Mouse (Mus musculus): Measurements from ENCODE around the gene Ctnna2. TPM values are rescaled to one million over a fixed set of nuclear protein-coding genes. Genes with fewer than 3 reads are reported as not detected.
A peak's percentile ranks its signal among the peaks of the same experiment; 100 is the strongest.

Gene Ctnna2
- total and polyA plus RNA-seq, 2 experiments from 2014 or later: 91.5 to 243 TPM

- Histone ChIP-seq H3K4me2 (ENCODE audit: low read depth) (no peak overlapping the region), H3K4me1 (ENCODE audit: insufficient read depth) (no peaks in the 10 kb centered on the region), H3K27me3 (ENCODE audit: insufficient read depth, low read length) (no peaks in the 10 kb centered on the region), H3K27ac (ENCODE audit: low read depth, low read length) (no peak overlapping the region), H3K9ac (no peak overlapping the region), H3K9me3 (ENCODE audit: low read length) (no peaks in the 10 kb centered on the region), H3K4me3 (ENCODE audit: low read depth, low read length) (no peak overlapping the region), H3K36me3 (ENCODE audit: insufficient read depth) (no peaks in the 10 kb centered on the region)
- 29% methylated on average over 14 of the region's 14 CpGs for WGBS
- ATAC-seq (peak; percentile 91), DNase-seq (peak; percentile 66)
- TF ChIP-seq CTCF (IDR thresholded peaks at IDR 0.05; ENCODE audit: low read depth): no peak
Observed at GRCm38 (mm10) chr6:77075396-77076376, 903.8 kb downstream of the Ctnna2 start.

- H3K4me3 ChIP-seq (ENCODE audit: low read depth, low read length): no peak overlapping the region
- no peaks in the 10 kb centered on the region for H3K4me1 ChIP-seq (ENCODE audit: insufficient read depth)
- H3K36me3 ChIP-seq (ENCODE audit: insufficient read depth): no peaks in the 10 kb centered on the region
- peak; percentile 32 for ATAC-seq
- H3K9ac ChIP-seq: no peak overlapping the region
- 15% methylated on average over 3 of the region's 3 CpGs for WGBS
- H3K27me3 ChIP-seq (ENCODE audit: insufficient read depth, low read length): no peaks in the 10 kb centered on the region
- H3K4me2 ChIP-seq (ENCODE audit: low read depth): no peak overlapping the region
- no peaks in the 10 kb centered on the region for H3K9me3 ChIP-seq (ENCODE audit: low read length)
- TF ChIP-seq CTCF (IDR thresholded peaks at IDR 0.05; ENCODE audit: low read depth): no peak
- DNase-seq: peak; percentile 8
- no peak overlapping the region for H3K27ac ChIP-seq (ENCODE audit: low read depth, low read length)
Observed at GRCm38 (mm10) chr6:77069595-77069994, 909.9 kb downstream of the Ctnna2 start.

GRCm38 (mm10) chr6:77050690-77051089, 928.8 kb downstream of the Ctnna2 start:
- Histone ChIP-seq H3K27ac (ENCODE audit: low read depth, low read length) (no peak overlapping the region), H3K4me3 (ENCODE audit: low read depth, low read length) (no peak overlapping the region), H3K4me1 (ENCODE audit: insufficient read depth) (no peaks in the 10 kb centered on the region), H3K36me3 (ENCODE audit: insufficient read depth) (no peaks in the 10 kb centered on the region), H3K4me2 (ENCODE audit: low read depth) (no peak overlapping the region), H3K9ac (no peak overlapping the region), H3K9me3 (ENCODE audit: low read length) (no peaks in the 10 kb centered on the region), H3K27me3 (ENCODE audit: insufficient read depth, low read length) (no peaks in the 10 kb centered on the region)
- DNase-seq (peak; percentile 44), ATAC-seq (peak; percentile 27; the same call in 1 of the 2 replicates)
- WGBS: 12% methylated on average over 3 of the region's 3 CpGs
- no peak for TF ChIP-seq CTCF (IDR thresholded peaks at IDR 0.05; ENCODE audit: low read depth)

GRCm38 (mm10) chr6:77050193-77050592, 929.3 kb downstream of the Ctnna2 start:
- Histone ChIP-seq H3K4me3 (ENCODE audit: low read depth, low read length) (no peak overlapping the region), H3K9me3 (ENCODE audit: low read length) (no peaks in the 10 kb centered on the region), H3K4me2 (ENCODE audit: low read depth) (no peak overlapping the region), H3K9ac (no peak overlapping the region), H3K27me3 (ENCODE audit: insufficient read depth, low read length) (no peaks in the 10 kb centered on the region), H3K27ac (ENCODE audit: low read depth, low read length) (no peak overlapping the region), H3K4me1 (ENCODE audit: insufficient read depth) (no peaks in the 10 kb centered on the region), H3K36me3 (ENCODE audit: insufficient read depth) (no peaks in the 10 kb centered on the region)
- no peak for DNase-seq
- no peak for ATAC-seq
- no peak for TF ChIP-seq CTCF (IDR thresholded peaks at IDR 0.05; ENCODE audit: low read depth)
- 39% methylated on average over 2 of the region's 2 CpGs for WGBS

- ATAC-seq: no peak
- Histone ChIP-seq H3K27me3 (ENCODE audit: insufficient read depth, low read length) (no peaks in the 10 kb centered on the region), H3K4me3 (ENCODE audit: low read depth, low read length) (no peak overlapping the region), H3K9me3 (ENCODE audit: low read length) (no peaks in the 10 kb centered on the region), H3K4me1 (ENCODE audit: insufficient read depth) (no peaks in the 10 kb centered on the region), H3K4me2 (ENCODE audit: low read depth) (no peak overlapping the region), H3K27ac (ENCODE audit: low read depth, low read length) (no peak overlapping the region), H3K36me3 (ENCODE audit: insufficient read depth) (no peaks in the 10 kb centered on the region), H3K9ac (no peak overlapping the region)
- no peak for DNase-seq
- no peak for TF ChIP-seq CTCF (IDR thresholded peaks at IDR 0.05; ENCODE audit: low read depth)
- 16% methylated on average over 1 of the region's 1 CpGs for WGBS
Observed at GRCm38 (mm10) chr6:77047568-77047967, 931.9 kb downstream of the Ctnna2 start.

- ATAC-seq: no peak
- DNase-seq: no peak
- TF ChIP-seq CTCF (IDR thresholded peaks at IDR 0.05; ENCODE audit: low read depth): no peak
- H3K4me3 ChIP-seq (ENCODE audit: low read depth, low read length): no peak overlapping the region
- H3K9ac ChIP-seq: no peak overlapping the region
- H3K4me2 ChIP-seq (ENCODE audit: low read depth): no peak overlapping the region
- H3K27me3 ChIP-seq (ENCODE audit: insufficient read depth, low read length): no peaks in the 10 kb centered on the region
- no peaks in the 10 kb centered on the region for H3K36me3 ChIP-seq (ENCODE audit: insufficient read depth)
- no peak overlapping the region for H3K27ac ChIP-seq (ENCODE audit: low read depth, low read length)
- H3K4me1 ChIP-seq (ENCODE audit: insufficient read depth): no peaks in the 10 kb centered on the region
- no peaks in the 10 kb centered on the region for H3K9me3 ChIP-seq (ENCODE audit: low read length)
Observed at GRCm38 (mm10) chr6:77025066-77025465, 954.4 kb downstream of the Ctnna2 start.

GRCm38 (mm10) chr6:77013194-77013593, 966.3 kb downstream of the Ctnna2 start:
- DNase-seq: no peak
- no peaks in the 10 kb centered on the region for H3K4me1 ChIP-seq (ENCODE audit: insufficient read depth)

More at GRCm38 (mm10) chr6:77013194-77013593, 966.3 kb downstream of the Ctnna2 start:
- no peaks in the 10 kb centered on the region for H3K9me3 ChIP-seq (ENCODE audit: low read length)
- H3K9ac ChIP-seq: no peak overlapping the region
- no peak for TF ChIP-seq CTCF (IDR thresholded peaks at IDR 0.05; ENCODE audit: low read depth)
- 67% methylated on average over 2 of the region's 2 CpGs for WGBS
- ATAC-seq: no peak
- no peaks in the 10 kb centered on the region for H3K36me3 ChIP-seq (ENCODE audit: insufficient read depth)
- no peaks in the 10 kb centered on the region for H3K27me3 ChIP-seq (ENCODE audit: insufficient read depth, low read length)
- H3K27ac ChIP-seq (ENCODE audit: low read depth, low read length): no peak overlapping the region
- no peak overlapping the region for H3K4me2 ChIP-seq (ENCODE audit: low read depth)
- no peak overlapping the region for H3K4me3 ChIP-seq (ENCODE audit: low read depth, low read length)
